Mouse (Mus musculus) c-Kit-negative CD71-positive TER-119-positive erythroid progenitor cells, embryonic 14.5 days (primary cell): ENCODE results near the gene Ssbp3.
A peak's percentile ranks its signal among the peaks of the same experiment; 100 is the strongest.

Source experiments
- DNase-seq: peaks from one replicate; pipeline ENCODE4 v3.0.0-alpha.2; 2013; ENCODE audit warnings: low read depth, low spot score

The Ssbp3 gene

DNA sequence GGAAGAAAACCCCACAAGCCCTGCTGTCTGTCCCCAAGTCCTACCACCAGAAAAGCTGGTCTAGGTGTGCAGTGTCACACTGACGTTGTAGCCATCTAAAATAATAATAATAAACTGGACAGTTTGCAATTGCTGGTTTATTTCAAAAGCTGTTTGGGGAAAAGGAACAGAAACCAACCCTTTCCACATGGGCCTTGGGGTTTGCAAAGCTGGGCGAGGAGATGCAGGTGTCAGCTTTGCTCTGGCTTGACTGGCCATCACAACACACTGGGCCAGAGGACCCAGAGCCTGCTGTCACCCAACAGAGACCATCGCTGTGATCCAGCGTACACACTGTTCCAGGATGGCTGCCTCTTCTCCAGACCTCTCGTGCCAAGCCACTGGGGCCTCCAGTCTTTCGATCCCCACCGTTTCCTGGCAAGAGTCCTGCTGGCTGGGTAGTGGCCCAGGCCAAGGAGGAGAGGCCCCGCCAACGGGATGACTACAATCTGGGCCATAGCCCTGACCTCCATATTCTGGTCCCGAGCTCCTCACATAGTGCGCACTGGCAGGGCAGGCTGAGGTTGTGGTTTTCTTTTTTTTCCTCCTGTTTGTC is 138.2 kb downstream of the Ssbp3 start:
- DNase-seq, result no peak

DNA sequence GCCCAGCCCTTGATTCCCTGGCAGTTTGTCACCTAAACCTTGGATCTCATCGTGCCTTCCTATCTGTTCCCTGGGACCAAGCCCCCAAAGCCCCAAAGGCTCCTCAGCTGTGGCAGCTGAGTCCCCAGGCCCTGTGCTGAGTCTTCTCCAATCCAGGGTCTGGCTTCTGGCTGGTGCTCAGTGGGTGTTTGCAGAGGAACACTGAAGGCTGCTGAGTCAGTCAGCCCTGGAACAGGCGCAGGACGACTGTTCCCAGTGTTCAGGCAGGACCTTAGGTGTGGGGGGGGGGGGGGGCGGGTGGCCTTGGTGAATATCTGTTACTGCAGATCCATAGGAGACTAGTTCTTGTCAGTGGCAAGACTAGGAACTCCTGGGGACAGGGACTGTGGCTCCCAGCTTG is 141.4 kb downstream of the Ssbp3 start:
- DNase-seq, result no peak

DNA sequence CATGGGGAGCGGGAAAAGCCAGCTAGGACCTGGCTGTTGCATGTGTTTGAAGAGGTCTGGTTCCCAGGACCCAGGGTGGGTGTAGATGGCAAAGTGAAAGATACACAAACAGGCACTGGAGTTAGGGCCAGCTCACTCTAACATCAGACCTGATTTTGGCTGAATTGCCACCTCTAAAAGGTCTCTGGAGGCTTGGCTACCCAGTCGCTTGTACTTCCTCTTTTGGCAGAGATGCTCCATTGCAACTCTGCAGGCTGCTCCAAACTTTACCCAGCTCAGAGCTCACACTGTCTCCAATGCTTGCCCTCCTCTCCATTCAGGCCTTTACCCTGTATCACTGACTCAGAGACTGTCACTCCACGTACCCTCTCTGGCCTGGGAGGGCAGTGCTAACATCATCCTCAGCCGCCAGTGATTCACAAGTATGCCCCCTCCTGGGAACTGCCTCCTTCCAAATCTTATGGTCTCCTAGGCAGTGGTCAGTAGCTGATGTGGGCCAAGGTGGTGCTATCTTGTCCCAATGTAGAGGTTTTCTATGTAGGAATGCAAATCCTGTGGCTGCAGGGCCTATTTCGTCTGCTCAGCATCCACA is 142.6 kb downstream of the Ssbp3 start:
- no peak for DNase-seq

DNA sequence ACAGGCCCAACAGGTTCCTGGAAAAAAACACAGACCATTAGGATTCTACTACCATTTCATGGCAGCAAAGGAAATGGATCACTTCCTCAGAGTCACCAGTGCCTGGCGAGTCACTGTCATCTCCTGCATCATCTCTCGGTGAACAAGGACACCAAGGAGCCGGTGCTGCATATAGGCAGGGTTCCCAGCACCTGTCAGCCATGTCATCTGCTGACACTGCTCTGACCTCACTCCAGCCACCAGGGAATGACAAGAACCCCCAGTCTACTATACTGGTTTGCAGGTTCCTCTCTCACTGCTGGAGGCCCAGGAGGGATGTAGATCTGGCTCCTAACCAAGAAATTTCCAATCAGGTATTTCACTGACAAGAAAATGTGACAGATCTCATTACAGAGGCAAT is 145.6 kb downstream of the Ssbp3 start:
- no peak for DNase-seq

DNA sequence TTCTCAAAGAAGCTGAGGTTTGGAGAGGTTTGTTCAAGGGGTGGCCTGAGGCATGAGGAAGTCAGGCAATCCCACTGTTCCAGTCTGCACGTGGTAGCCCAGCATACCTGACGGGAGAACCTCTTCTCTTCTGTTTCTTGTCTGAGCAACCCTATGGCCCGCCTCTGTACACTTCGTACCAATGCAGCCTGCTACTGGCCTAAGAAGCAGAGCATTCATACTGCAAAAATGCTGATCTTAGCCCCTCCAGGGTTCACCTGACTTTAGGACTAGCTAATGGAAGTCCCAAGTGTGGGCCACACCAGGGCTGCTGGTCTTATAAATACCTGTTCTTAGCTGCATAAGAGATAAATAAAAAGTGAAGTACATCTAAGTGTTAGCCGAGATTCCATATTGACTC is 147.8 kb downstream of the Ssbp3 start:
- DNase-seq, result no peak

DNA sequence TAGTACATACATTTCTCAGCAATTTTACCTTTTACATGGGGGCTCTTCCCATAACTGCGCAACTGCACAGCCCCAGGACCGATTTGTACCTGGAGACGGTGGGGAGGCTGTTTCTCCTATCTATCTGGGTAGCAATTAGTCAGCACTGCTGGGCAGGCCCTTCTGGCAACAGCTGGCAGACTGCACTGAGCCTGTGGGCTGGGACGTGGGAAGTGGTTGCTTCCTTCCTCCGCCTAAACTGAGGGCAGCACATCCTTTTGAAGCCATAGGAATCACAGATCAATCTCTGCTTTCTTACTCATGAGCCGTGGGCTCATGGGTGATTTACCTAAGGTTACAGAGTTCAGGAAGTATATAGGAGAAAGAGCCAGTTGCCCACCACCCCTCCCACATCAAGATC is 148.3 kb downstream of the Ssbp3 start:
- DNase-seq, result no peak

DNA sequence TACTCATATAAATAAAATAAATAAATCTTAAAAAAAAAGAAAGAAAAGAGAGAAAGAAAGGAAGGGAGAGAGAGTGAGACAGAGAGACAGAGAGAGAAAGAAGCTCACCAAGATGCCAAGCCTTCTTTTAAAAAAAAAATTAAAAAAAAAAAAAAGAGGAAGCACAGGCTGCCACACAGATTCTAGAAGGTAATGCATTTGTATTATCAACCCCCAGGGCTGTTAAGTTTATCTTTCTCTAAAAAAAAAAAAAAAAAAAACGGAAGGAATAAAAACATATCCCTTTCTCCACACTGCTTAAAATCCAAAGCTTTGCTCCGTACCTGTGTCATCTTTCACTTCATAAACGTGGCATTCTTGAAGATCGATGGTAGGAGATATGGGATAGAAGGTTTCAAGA is 151.1 kb downstream of the Ssbp3 start:
- no peak for DNase-seq

DNA sequence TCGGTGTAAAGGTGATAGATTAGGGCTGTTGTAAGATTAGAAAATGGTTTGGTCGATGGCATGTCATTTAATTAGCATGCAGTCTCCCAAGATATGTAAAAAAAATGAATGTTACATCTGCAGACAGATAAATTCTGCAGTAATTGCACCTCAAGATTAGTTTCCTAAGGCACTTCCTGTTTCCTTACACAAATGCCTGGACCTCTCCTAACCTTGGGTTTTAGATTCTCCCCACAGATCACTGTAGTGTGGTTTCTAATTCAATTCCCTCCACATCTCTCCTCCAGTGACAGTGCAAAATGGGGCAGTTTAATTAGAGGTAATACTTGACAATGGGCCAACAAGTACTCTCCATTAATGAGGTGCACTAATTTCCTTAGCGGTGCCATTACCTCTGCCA is 152.7 kb downstream of the Ssbp3 start:
- DNase-seq, result no peak

DNA sequence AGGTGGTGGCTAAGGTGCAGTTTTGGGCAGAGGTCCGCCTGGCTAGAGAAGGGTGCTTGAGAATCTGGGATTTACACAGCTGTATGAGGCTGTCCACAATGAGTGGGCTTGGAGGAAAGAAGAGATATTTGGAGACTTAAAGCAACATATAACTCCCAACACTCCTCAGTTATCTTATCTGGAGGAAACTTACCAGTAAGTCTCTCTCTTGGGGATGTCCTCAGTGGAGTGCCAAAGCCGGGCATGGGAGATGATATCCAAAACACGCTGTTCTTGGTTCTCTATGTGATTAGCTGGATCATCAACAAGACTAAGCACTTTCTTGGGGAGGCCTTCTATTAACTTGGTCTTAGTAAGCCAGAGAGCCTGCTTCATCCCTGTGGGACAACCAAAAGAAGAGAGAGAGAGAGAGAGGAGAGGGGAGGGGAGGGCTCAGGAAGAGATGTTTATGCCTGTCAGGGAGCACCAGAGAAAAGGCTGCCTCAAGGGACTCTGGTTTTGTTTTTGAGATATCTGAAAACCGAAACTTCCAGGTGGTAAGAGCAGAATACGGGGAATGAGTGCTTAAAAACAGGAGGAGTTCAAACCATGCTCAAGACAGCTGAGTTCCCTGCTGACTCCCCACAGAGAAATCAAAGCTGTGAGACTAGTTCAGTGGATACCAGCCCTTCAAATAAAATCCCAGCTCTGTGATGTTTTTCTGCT is 154.0 kb downstream of the Ssbp3 start:
- no peak for DNase-seq

DNA sequence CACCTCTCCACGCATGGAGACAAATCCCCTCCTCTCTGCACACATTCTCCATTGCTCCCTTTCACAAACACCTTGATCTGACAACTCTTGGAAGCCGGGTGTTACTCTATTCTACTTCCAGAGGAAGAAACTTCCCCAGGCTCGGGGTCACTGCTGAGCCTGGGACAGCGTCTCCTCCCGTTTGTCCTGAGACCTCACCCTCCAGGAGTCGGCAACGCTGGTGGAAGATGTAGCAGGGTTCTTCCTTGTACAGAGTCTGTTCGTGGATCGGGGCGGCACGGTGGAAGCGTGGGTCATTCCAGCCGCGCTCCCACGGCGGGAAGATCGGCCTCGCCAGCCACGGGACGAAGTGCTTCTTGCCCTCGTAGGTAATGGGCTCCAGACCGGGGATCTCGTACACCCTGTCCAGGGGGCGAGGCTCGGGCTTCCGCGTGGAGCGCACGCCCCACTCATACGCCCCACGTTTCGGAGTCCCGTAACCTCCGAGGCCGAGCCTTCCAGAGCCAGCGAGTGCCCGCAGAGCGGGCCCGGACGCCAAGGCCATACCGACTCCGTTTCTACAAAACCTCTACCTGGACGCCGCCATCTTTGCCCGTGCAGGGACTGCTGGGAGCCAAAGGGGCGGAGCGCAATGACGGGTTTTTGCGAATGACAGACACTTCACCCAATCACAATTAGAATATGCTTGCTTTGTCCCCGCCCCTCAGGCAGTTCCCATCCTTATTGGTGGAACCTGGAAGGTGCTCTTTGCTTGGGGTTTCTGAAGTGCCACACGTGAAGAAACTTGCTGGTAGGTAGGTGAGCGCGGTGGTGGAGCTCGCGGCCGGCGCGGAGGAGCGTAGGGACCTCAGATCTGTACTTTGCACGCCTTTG is 156.0 kb downstream of the Ssbp3 start, which contains the start of the genes Mrpl37 and Cyb5rl:
TSS of gene Mrpl37 (minus strand) at position 617 of the 873 bp plus-strand sequence.
TSS of gene Cyb5rl (plus strand) at position 737 of the 873 bp plus-strand sequence.
- peak; percentile 97 for DNase-seq

DNA sequence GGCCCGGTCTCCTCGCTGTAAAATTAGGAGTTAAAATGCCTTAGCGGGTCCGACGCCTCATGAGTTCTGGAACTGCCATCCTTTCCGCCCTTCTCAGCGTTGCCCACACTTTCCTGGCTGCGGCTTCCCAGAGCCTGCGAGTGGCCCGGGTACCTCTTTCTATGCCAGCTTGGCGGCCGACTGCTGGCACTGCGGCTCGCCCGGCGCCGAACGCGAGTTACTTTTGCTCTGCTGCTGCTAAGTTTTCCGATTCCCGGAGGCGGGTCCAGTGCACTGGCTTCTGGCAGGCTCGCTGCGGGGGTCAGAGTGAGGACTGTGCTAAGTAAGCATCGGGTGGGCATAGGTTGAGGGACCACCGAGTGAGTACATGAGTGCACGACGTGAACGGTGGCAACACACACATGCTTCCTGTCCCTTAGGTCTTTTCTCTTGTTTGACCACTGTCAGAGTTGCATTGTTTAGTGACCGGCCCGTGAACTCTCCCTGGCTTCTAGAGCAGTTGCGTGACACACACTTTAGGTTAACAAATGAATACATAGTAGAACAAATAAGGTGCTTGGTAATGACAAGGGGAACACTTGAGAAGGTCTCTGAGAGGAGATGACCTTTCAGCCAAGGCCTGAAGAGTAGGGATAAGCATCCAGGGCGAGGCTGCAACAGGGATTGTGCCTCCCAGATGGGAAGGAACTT is 156.8 kb downstream of the Ssbp3 start:
- DNase-seq, result no peak

DNA sequence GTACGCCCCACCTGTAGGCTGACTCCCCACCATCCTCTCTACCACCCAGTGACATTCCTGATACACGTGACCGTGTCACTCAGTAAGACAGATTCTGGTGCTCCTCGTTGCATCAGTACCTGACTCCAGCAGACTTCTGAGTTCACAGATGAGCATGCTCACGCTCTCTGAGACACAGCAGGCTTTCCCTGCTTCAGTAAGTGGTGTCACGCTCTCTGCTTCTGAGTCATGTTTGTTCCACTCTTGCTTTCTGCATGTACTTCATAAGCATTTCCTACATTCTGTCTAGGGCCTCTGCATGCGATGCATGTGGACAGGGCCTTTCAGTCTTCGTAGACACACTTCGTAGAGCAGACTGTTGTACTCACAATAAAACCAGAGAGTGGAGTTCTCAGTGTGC is 161.8 kb downstream of the Ssbp3 start:
- no peak for DNase-seq

DNA sequence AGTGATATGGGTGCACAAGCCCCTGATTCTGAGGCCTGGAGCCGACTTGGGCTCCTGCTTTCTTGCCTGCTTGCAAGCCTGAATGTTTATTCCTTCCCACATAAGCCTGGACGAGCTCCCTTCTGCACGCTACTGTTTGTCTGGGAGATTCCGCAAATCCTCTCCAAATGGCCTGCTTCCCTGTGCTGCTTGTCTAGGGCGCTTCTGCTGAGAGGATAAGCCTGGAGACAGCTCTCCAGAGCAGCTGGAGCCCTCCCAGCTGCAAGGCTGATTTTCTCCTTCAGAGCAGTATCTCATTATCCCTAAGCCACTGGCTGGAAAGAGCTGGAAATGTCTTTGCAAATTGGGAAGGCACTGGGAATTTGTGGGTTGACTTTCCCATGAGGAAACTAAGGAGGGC is 165.0 kb downstream of the Ssbp3 start:
- no peak for DNase-seq

DNA sequence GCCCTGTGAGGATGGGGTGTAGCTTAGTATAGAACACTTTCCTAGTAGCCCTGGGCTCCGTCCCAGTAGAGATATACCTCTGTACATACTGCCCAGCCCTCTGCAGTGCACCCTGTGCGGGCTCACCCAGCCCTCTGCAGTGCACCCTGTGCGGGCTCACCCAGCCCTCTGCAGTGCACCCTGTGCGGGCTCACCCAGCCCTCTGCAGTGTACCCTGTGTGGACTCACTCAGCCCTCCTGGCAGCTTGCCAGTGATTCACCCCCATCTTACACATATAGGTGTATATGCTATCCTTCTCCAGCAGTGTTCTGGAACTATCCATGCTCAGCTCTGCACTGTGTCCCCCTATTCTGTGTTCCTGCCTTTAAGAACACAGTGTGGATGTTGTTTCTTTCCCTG is 168.4 kb downstream of the Ssbp3 start:
- DNase-seq, result no peak

DNA sequence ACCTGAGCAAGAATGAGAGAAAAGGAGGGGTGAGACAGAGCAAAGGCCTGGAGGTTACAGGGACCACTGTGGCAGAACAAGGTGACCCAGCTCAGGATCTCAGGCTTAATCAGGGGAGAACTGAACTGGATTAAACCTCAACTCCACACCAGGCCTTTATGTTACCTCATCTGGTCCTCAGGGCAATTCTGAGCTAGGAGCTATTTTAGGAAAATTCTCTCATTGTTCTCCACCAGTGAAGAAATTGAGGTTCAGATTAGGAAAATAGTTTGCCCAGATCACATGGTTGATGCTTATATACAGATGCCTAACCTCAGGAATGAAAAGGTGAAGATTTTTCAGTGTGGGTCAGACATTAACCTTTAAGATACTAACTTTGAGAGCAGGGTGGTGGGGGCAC is 169.2 kb downstream of the Ssbp3 start:
- no peak for DNase-seq

DNA sequence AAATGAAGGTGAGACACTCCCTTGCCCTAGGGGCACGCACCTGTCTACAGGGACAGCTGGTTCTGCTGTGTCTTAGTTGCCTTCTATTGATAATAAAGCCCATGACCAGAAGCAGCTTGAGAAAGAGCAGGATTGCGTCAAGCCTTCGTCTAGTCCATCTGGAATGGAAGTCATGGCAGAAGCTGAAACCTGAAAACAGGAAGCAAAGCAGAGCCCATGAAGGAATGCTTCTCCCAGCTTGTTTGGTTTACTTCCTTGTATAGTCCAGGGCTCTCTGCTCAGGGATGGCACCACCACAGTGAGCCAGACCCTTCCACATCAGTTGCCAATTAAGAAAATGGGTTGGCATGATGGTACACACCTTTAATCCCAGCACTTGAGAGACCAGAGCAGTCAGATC is 171.7 kb downstream of the Ssbp3 start:
- no peak for DNase-seq

DNA sequence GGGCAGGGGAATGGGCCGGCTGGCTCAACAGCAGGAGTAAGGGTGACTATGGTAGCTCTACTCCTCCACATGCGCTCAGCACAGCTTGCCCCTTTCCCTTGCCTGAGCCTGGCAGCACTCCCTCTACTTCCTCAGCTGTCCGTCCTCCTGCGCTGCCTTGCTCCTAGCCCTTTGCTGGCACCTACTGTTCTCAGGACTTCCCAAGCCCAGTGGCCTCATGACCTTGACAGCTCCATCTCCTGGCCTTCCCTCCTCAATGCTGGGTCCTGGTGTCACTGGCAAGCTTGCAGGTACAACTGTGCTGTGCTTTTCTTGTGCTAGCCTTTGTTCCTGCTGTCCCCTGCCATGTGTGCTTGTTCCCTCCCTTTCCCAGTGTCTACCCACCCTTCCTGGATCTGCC is 172.6 kb downstream of the Ssbp3 start:
- DNase-seq, result no peak

DNA sequence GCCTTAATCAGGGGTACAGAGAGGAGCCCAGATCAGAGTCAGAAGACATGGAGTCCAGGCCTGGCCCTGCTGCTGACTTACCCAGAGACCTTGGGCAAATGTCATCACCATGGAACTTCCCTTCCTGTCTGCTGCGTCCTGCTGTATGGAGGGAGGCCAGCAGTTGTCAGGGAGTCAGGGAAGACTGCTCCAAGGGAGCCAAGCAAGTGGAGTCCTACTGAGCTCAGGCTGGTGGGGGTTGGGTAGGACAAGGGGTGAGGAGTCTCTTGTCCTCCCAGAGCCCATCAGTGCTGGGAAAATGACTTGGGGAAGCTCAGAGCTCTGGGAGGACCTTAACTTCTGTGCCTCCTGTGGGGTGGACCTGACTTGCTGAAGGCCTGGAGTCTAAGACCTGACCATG is 173.8 kb downstream of the Ssbp3 start:
- DNase-seq, result no peak

DNA sequence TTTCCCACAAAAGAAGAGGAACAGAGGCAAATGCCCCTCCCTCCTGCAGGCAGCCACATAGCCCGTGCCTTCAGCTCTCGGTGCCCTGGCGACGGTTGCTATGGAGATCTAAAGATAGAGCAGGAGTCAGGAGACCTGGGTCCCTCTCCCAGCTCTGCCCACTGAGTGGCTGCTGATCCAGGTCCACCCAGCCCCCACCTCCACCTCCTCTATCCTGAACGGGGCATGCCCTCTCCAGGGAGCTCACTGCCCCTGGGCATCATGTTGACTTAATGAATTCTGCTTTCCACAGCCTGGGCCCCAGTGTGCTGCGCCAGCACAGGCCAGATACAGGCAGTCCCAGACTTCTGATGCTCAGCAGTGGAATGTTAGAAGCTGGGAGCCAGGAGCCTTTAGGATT is 174.4 kb downstream of the Ssbp3 start:
- DNase-seq, result no peak

DNA sequence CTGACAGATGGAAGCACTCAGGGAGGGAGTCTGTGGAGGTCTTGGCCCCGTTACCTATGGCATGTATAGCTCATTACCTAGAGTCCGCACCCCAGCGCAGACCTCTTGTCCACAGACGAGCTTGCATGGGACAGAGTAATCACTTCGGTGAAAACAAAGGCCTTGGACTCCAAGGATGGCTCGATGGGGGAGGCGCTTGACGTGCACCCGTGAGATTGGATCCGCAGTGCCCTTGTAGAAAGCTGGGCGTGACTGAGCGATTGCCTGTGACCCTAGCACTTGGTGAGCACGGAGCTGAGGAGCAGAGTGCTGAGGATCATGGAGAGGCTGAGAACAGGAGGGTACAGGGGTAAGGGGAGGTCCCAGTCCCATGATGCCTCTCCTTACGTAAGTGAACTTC is 181.2 kb downstream of the Ssbp3 start:
- no peak for DNase-seq

DNA sequence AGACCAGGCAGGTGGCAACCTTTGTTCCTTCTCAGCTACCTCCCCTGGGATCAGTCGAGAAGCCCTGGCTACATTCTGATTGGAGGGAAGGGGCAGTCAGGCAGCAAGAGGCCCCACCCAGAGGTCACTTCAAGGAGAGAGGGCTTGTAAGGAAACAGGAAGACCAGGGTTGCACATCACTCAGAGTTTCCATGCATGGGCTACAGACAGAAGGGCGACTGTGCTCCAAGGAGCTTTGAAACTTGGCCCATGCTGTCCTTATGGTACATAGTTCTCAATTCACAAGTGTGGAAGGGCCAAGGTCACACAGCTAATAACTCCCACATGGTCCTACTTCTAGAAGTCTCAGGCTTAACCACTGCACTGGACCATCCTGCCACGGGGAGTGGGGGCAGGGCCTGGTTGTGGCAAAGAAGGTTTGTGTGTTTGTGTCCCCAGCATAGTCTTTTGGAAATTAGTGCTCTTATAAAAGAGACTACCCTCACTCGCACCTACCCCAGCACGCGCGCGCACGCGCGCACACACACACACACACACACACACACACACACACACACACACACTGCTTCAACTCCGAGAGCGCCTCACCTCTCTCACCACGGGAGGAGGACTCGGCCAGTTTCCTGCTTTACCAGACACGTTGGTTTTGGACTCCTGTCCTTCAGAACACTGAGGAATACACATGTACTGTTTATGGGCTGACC is 184.1 kb downstream of the Ssbp3 start:
- no peak for DNase-seq
